Mouse (Mus musculus): ENCODE measurements around the gene Gm12569.

Gm12569 gene

GRCm38 (mm10) chr11:51220308-51220707, at the start of gene Gm12569:
TSS of gene Gm12569 (plus strand) at chr11:51220473.
- DNase-seq (ENCODE audit: low spot score in 2 of 2) = no peak

- no peak for DNase-seq (ENCODE audit: low spot score in 2 of 2)
These were observed 17.5 kb upstream of the Gm12569 start for GRCm38 (mm10) chr11:51202726-51203125.

GRCm38 (mm10) chr11:51207758-51208157, 12.5 kb upstream of the Gm12569 start:
- no peak for DNase-seq (ENCODE audit: low spot score in 2 of 2)

- no peak for DNase-seq (ENCODE audit: low spot score in 2 of 2)
These were observed 8.8 kb upstream of the Gm12569 start for GRCm38 (mm10) chr11:51211426-51211825.

- no peak for DNase-seq (ENCODE audit: low spot score in 2 of 2)
These were observed 6.3 kb upstream of the Gm12569 start for GRCm38 (mm10) chr11:51214021-51214420.

- no peak for DNase-seq (ENCODE audit: low spot score in 2 of 2)
These were observed 785 bp upstream of the Gm12569 start for GRCm38 (mm10) chr11:51219396-51219980.

GRCm38 (mm10) chr11:51227104-51227503, 6.8 kb downstream of the Gm12569 start:
- peak; percentile 60 to 76 for DNase-seq (ENCODE audit: low spot score in 2 of 2)

GRCm38 (mm10) chr11:51234626-51235025, 14.4 kb downstream of the Gm12569 start:
- DNase-seq (ENCODE audit: low spot score in 2 of 2) = no peak

- no peak for DNase-seq (ENCODE audit: low spot score in 2 of 2)
These were observed 22.6 kb downstream of the Gm12569 start for GRCm38 (mm10) chr11:51242897-51243296.

- no peak for DNase-seq (ENCODE audit: low spot score in 2 of 2)
These were observed 36.7 kb downstream of the Gm12569 start for GRCm38 (mm10) chr11:51257006-51257405.

- DNase-seq (ENCODE audit: low spot score in 2 of 2) = no peak
These were observed 41.5 kb downstream of the Gm12569 start, which contains the start of gene Clk4 for GRCm38 (mm10) chr11:51261680-51262219. TSS of gene Clk4 (plus strand) at chr11:51261730.

- peak; percentile 99 for DNase-seq (ENCODE audit: low spot score in 2 of 2)
These were observed 42.3 kb downstream of the Gm12569 start, which contains the start of gene BC049762 for GRCm38 (mm10) chr11:51262342-51263285. TSS of gene BC049762 (minus strand) at chr11:51263046.

- DNase-seq (ENCODE audit: low spot score in 2 of 2) = peak in 1 of 2 experiments; percentile 56
These were observed 43.1 kb downstream of the Gm12569 start for GRCm38 (mm10) chr11:51263286-51263831.

- DNase-seq (ENCODE audit: low spot score in 2 of 2) = no peak
These were observed 44.1 kb downstream of the Gm12569 start for GRCm38 (mm10) chr11:51264352-51264751.

- no peak for DNase-seq (ENCODE audit: low spot score in 2 of 2)
These were observed 45.1 kb downstream of the Gm12569 start for GRCm38 (mm10) chr11:51265326-51265725.

GRCm38 (mm10) chr11:51274418-51274817, 54.1 kb downstream of the Gm12569 start:
- DNase-seq (ENCODE audit: low spot score in 2 of 2) = no peak

All from right cerebral cortex, adult 2 months (tissue).